Mouse (Mus musculus): ENCODE data around the gene Mtus2.

DNA sequence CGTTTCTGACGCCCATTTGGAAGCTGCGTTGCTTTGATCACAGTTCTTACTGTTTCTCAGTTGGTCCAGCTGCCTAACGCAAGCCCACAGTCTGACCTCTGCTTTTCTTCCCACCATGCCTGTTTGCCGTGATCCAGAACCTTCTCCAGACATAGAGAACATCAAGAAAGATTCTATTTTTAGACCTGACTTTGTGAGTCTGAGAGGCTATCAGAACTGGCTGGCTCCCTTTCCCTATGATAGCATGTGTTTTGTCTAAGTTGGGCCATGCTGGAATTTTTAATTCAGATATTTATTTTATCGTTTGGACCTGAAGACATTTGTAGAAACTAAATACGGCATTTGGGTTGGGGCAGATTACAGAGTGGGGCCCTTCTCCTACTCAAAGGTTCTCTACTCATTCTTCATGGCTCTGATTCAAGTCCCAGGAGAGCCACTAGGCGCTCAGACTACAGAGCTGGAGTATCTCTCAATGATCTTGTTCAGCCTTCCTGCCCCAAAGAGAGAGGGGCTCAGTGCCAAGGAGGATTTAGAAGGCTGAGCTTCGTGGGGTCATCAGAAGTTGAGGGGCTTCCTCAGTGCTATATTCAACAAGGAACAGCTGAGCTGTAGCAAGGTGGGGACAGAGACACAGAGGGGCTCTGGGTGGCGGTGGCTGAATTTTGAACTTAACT is 174.5 kb downstream of the Mtus2 start:
- TF ChIP-seq CTCF (IDR thresholded peaks at IDR 0.05; ENCODE audit: low read depth): no peak
- TF ChIP-seq EP300 (IDR thresholded peaks at IDR 0.05; ENCODE audit: low read depth): no peak

Data from liver, postnatal 0 days (tissue).